ENCODE assay signal across 10 mouse cellular contexts in genomic region chr15:99717386-99718334, GRCm38 (mm10). TPM values are rescaled to one million over a fixed set of nuclear protein-coding genes. Genes with fewer than 3 reads are reported as not detected.
A peak's percentile ranks its signal among the peaks of the same experiment; 100 is the strongest.
DNase-seq lines count a peak whose midpoint lies in the region; ATAC-seq and TF ChIP-seq lines count a peak whose summit lies in the region.
"Had no signal": no experiment of that assay in that cellular context is flagged by ENCODE, and none has a peak within 500 bp of the region (broad histone marks: within the 10 kb centered on the region; RNA-seq: fewer than 3 reads in every experiment).

Gene Gpd1, plus strand, starts transcription at chr15:99717515.

- H3K27ac ChIP-seq in hindbrain, embryonic 13.5 days, result peak within 1 kb of the TSS; percentile 83
- H3K27ac ChIP-seq in hindbrain, embryonic 12.5 days, result no peak within 1 kb of the TSS
- 0 out of 2 replicates have a peak within 1 kb of the TSS, but pooled peaks have one; percentile 12 for H3K27ac ChIP-seq in midbrain, postnatal 0 days (ENCODE audit: low read depth, low read length)

- no peak within 1 kb of the TSS for H3K9ac ChIP-seq in hindbrain, embryonic 13.5 days
- H3K9ac ChIP-seq in hindbrain, embryonic 12.5 days, result no peak within 1 kb of the TSS; the same call in 1 of the 2 replicates
- H3K9ac ChIP-seq in midbrain, postnatal 0 days (replicated peaks; ENCODE audit: low read length, poor library complexity, severe bottlenecking), result no peak within 1 kb of the TSS

- no peaks in the 10 kb centered on the region for H3K27me3 ChIP-seq in hindbrain, embryonic 13.5 days
- no peaks in the 10 kb centered on the region for H3K27me3 ChIP-seq in hindbrain, embryonic 12.5 days
- H3K27me3 ChIP-seq in midbrain, postnatal 0 days (ENCODE audit: insufficient read depth, low read length), result no peaks in the 10 kb centered on the region
- H3K27me3 ChIP-seq: CH12.LX had no signal

- intact Hi-C loops in left cerebral cortex, postnatal 36 days (cut with DNase I), result loop anchor here (2.0 kb wide), 1 partner anchor 15 kb away; the partner anchor contains the start of gene Smarcd1

- peaks cover 70% of the 10 kb centered on the region for H3K36me3 ChIP-seq in hindbrain, embryonic 13.5 days
- peaks cover 72% of the 10 kb centered on the region for H3K36me3 ChIP-seq in hindbrain, embryonic 12.5 days
- peaks cover 32% of the 10 kb centered on the region for H3K36me3 ChIP-seq in midbrain, postnatal 0 days (ENCODE audit: insufficient read depth, low read length)

- ATAC-seq in hindbrain, embryonic 13.5 days (ENCODE audit: low FRiP score), result no peak
- no peak for ATAC-seq in hindbrain, embryonic 12.5 days (ENCODE audit: low FRiP score)
- ATAC-seq in midbrain, postnatal 0 days (ENCODE audit: low FRiP score), result 0 out of 2 replicates have a peak, but pooled peaks have one; percentile 17

- H3K4me3 ChIP-seq in hindbrain, embryonic 13.5 days, result no peak within 1 kb of the TSS
- no peak within 1 kb of the TSS for H3K4me3 ChIP-seq in hindbrain, embryonic 12.5 days
- no peak within 1 kb of the TSS for H3K4me3 ChIP-seq in midbrain, postnatal 0 days (ENCODE audit: low read depth, low read length)

- peaks cover 49% of the 10 kb centered on the region for H3K4me1 ChIP-seq in hindbrain, embryonic 13.5 days (replicated peaks)
- H3K4me1 ChIP-seq in hindbrain, embryonic 12.5 days, result peaks cover 23% of the 10 kb centered on the region
- no peaks in the 10 kb centered on the region for H3K4me1 ChIP-seq in midbrain, postnatal 0 days (ENCODE audit: insufficient read depth, low read length)

- TF ChIP-seq CTCF in brain, embryonic 14.5 days (IDR thresholded peaks at IDR 0.05; ENCODE audit: borderline replicate concordance, extremely low read depth, insufficient read depth, insufficient read length), result no peak
- TF ChIP-seq CTCF in midbrain, postnatal 0 days (IDR thresholded peaks at IDR 0.05), result no peak

- DNase-seq in brain, embryonic 14.5 days (ENCODE audit: low read depth), result peak; percentile 64
- DNase-seq in gastrocnemius, postnatal 10 days, result peak; percentile 67
- peak; percentile 88 for DNase-seq in kidney, adult 18-20 months
- DNase-seq in left cerebral cortex, postnatal 36 days (ENCODE audit: low spot score in 2 of 2), result peak; percentile 73 to 75
- DNase-seq in midbrain, postnatal 0 days (ENCODE audit: low spot score), result peak; percentile 72
- no peak for DNase-seq in spleen, postnatal 4 days (ENCODE audit: low spot score in 2 of 2)

- 61% methylated on average over 26 of the region's 26 CpGs for WGBS in hindbrain, embryonic 13.5 days
- 69% methylated on average over 26 of the region's 26 CpGs for WGBS in hindbrain, embryonic 12.5 days
- WGBS in midbrain, postnatal 0 days, result 62% methylated on average over 26 of the region's 26 CpGs

- no peak within 1 kb of the TSS for H3K4me2 ChIP-seq in hindbrain, embryonic 13.5 days
- H3K4me2 ChIP-seq in hindbrain, embryonic 12.5 days (replicated peaks), result no peak within 1 kb of the TSS
- no peak within 1 kb of the TSS for H3K4me2 ChIP-seq in midbrain, postnatal 0 days (ENCODE audit: low read depth, low read length, poor library complexity, severe bottlenecking)

- no peaks in the 10 kb centered on the region for H3K9me3 ChIP-seq in hindbrain, embryonic 13.5 days
- no peaks in the 10 kb centered on the region for H3K9me3 ChIP-seq in hindbrain, embryonic 12.5 days (replicated peaks)
- no peaks in the 10 kb centered on the region for H3K9me3 ChIP-seq in midbrain, postnatal 0 days (ENCODE audit: low read length)

- no peak for TF ChIP-seq POLR2A in brain, embryonic 14.5 days (IDR thresholded peaks at IDR 0.05; ENCODE audit: borderline replicate concordance, extremely low read depth, insufficient read depth, insufficient read length, poor library complexity, severe bottlenecking)

RNA-seq across cellular contexts. Expression of gene Gpd1, which starts in this region (rescaled TPM):
- 1.6 and 2.1 TPM in 2 replicates for polyA plus RNA-seq in hindbrain, embryonic 13.5 days (2015; fragmentation: Nextera tagmentation; extraction: Ambion mirVana)
- 0.69 and 0.92 TPM in 2 replicates for polyA plus RNA-seq in hindbrain, embryonic 12.5 days (2016; fragmentation: Nextera tagmentation; extraction: Ambion mirVana)
- polyA plus RNA-seq in brain, embryonic 14.5 days (2012; rRNA removed), result 3.4 and 4.5 TPM in 2 replicates
- total RNA-seq in gastrocnemius, postnatal 10 days (2021), result 100 to 1,000 TPM; 358 to 467 TPM
- total RNA-seq in left cerebral cortex, postnatal 36 days (2021), result 100 to 1,000 TPM in 1 of 2 experiments, 10 to 100 TPM in 1; 89.9 to 104 TPM
- 2.8 and 3.3 TPM in 2 replicates for total RNA-seq in midbrain, postnatal 0 days (2014; rRNA removed)
- polyA plus RNA-seq in midbrain, postnatal 0 days (2015; fragmentation: Nextera tagmentation; extraction: Ambion mirVana), result 1.1 and 1.2 TPM in 2 replicates
- total RNA-seq: neutrophil, adult 5-6 weeks had no signal

Comparison
In these comparisons a context has a peak if more than half of its experiments do, and no peak if none do; other contexts are left out.
1. RNA of gene Gpd1 (total RNA-seq): 358 to 467 TPM in gastrocnemius, postnatal 10 days and 89.9 to 104 TPM in left cerebral cortex, postnatal 36 days; 2.8 to 3.3 TPM in midbrain, postnatal 0 days; every median in the first group is over 10 times any median in the second.
2. DNase-seq: peak in brain, embryonic 14.5 days (single experiment), gastrocnemius, postnatal 10 days (single experiment), kidney, adult 18-20 months (single experiment), left cerebral cortex, postnatal 36 days (2 of 2) and midbrain, postnatal 0 days (single experiment); none in spleen, postnatal 4 days (0 of 2).